24 mouse cellular contexts compared by ENCODE assay signal in genomic region chr13:29775603-29776230, GRCm38 (mm10).
A peak's percentile ranks its signal among the peaks of the same experiment; 100 is the strongest.
DNase-seq lines count a peak whose midpoint lies in the region; ATAC-seq lines count a peak whose summit lies in the region.
"Had no signal": no experiment of that assay in that cellular context is flagged by ENCODE, and none has a peak within 500 bp of the region (broad histone marks: within the 10 kb centered on the region; RNA-seq: fewer than 3 reads in every experiment).

No protein-coding gene starts in this region.

- intact Hi-C loops in heart, postnatal 25 days (cut with DNase I) = no loop called here

- H3K9me3 ChIP-seq in kidney, embryonic 15.5 days (replicated peaks) = no peaks in the 10 kb centered on the region
- no peaks in the 10 kb centered on the region for H3K9me3 ChIP-seq in embryonic facial prominence, embryonic 10.5 days
- no peaks in the 10 kb centered on the region for H3K9me3 ChIP-seq in limb, embryonic 11.5 days (ENCODE audit: control insufficient read depth, low read length)
- H3K9me3 ChIP-seq: forebrain, embryonic 15.5 days; liver, embryonic 12.5 days; midbrain, embryonic 10.5 days; stomach, embryonic 15.5 days had no signal

- peak; percentile 55 for ATAC-seq in kidney, embryonic 15.5 days (replicated peaks; ENCODE audit: low FRiP score)
- ATAC-seq in limb, embryonic 11.5 days (ENCODE audit: insufficient number of reproducible peaks, low FRiP score, low TSS enrichment, low read depth) = peak; percentile 57; the same call in 1 of the 2 replicates
- no peak for ATAC-seq in granulocyte monocyte progenitor cell, adult 5-6 weeks (replicated peaks; ENCODE audit: poor library complexity, severe bottlenecking)
- ATAC-seq: forebrain, embryonic 15.5 days; liver, embryonic 12.5 days had no signal

- no peaks in the 10 kb centered on the region for H3K36me3 ChIP-seq in kidney, embryonic 15.5 days
- H3K36me3 ChIP-seq in embryonic facial prominence, embryonic 10.5 days (replicated peaks) = no peaks in the 10 kb centered on the region
- H3K36me3 ChIP-seq in limb, embryonic 11.5 days (ENCODE audit: control insufficient read depth, insufficient read depth, low read length) = no peaks in the 10 kb centered on the region
- H3K36me3 ChIP-seq: forebrain, embryonic 15.5 days; liver, embryonic 12.5 days; midbrain, embryonic 10.5 days; stomach, embryonic 15.5 days had no signal

- H3K4me2 ChIP-seq in kidney, embryonic 15.5 days = no peak overlapping the region
- H3K4me2 ChIP-seq in limb, embryonic 11.5 days (ENCODE audit: low read depth, severe bottlenecking) = no peak overlapping the region
- H3K4me2 ChIP-seq: forebrain, embryonic 15.5 days; heart, embryonic 11.5 days; liver, embryonic 12.5 days; stomach, embryonic 15.5 days had no signal

- peaks cover 42% of the 10 kb centered on the region for H3K4me1 ChIP-seq in kidney, embryonic 15.5 days
- H3K4me1 ChIP-seq in embryonic facial prominence, embryonic 10.5 days = peaks cover 58% of the 10 kb centered on the region
- peaks cover 18% of the 10 kb centered on the region; the same call in 1 of the 2 replicates for H3K4me1 ChIP-seq in limb, embryonic 11.5 days (ENCODE audit: control insufficient read depth, insufficient read depth, low read length)

- no peak overlapping the region for H3K4me3 ChIP-seq in kidney, embryonic 15.5 days (replicated peaks)
- no peak overlapping the region for H3K4me3 ChIP-seq in embryonic facial prominence, embryonic 10.5 days
- no peak overlapping the region for H3K4me3 ChIP-seq in limb, embryonic 11.5 days (ENCODE audit: low read depth, low read length)
- H3K4me3 ChIP-seq: forebrain, embryonic 15.5 days; liver, embryonic 12.5 days; midbrain, embryonic 10.5 days; stomach, embryonic 15.5 days had no signal

- peak overlapping the region; percentile 32; the same call in 1 of the 2 replicates for H3K27ac ChIP-seq in kidney, embryonic 15.5 days
- H3K27ac ChIP-seq in embryonic facial prominence, embryonic 10.5 days (replicated peaks) = peak overlapping the region; percentile 71
- H3K27ac ChIP-seq in limb, embryonic 11.5 days (replicated peaks; ENCODE audit: low read depth, low read length) = no peak overlapping the region
- H3K27ac ChIP-seq: forebrain, embryonic 15.5 days; liver, embryonic 12.5 days; midbrain, embryonic 10.5 days; stomach, embryonic 15.5 days had no signal

- WGBS in kidney, embryonic 15.5 days = 50% methylated on average over 8 of the region's 8 CpGs
- 69% methylated on average over 8 of the region's 8 CpGs for whole genome bisulfite sequencing in embryonic facial prominence, embryonic 10.5 days
- 40% methylated on average over 8 of the region's 8 CpGs for WGBS in limb, embryonic 11.5 days

- no peaks in the 10 kb centered on the region for H3K27me3 ChIP-seq in kidney, embryonic 15.5 days
- H3K27me3 ChIP-seq in embryonic facial prominence, embryonic 10.5 days (replicated peaks; ENCODE audit: low read depth, poor library complexity, severe bottlenecking) = no peaks in the 10 kb centered on the region
- H3K27me3 ChIP-seq in limb, embryonic 11.5 days (ENCODE audit: control insufficient read depth, insufficient read depth, low read length) = no peaks in the 10 kb centered on the region
- H3K27me3 ChIP-seq: CH12.LX; forebrain, embryonic 15.5 days; liver, embryonic 12.5 days; stomach, embryonic 15.5 days had no signal

- DNase-seq in kidney, postnatal 14 days = no peak
- peak; percentile 57 for DNase-seq in embryo, embryonic 10 days (ENCODE audit: low spot score)
- peak; percentile 16 for DNase-seq in embryonic facial prominence, embryonic 10.5 days (ENCODE audit: low spot score)
- no peak for DNase-seq in limb, embryonic 11.5 days (ENCODE audit: low spot score)
- no peak for DNase-seq in heart, postnatal 25 days (ENCODE audit: low spot score)
- DNase-seq in left cerebral cortex, adult 11 months (ENCODE audit: low spot score) = no peak
- DNase-seq: adrenal gland, postnatal 36 days; cerebellum, adult 11-12 months; cerebellum, postnatal 25 days; gastrocnemius, postnatal 25 days; heart, postnatal 10 days; kidney, adult 18-20 months; kidney, postnatal 36 days; lung, adult 2 months; lung, postnatal 36 days; retina, postnatal 1 day had no signal

- H3K9ac ChIP-seq in kidney, embryonic 15.5 days = no peak overlapping the region
- H3K9ac ChIP-seq in limb, embryonic 11.5 days (ENCODE audit: low read length) = no peak overlapping the region
- H3K9ac ChIP-seq: forebrain, embryonic 15.5 days; liver, embryonic 12.5 days; stomach, embryonic 15.5 days had no signal

Comparison
In these comparisons a context has a peak if more than half of its experiments do, and no peak if none do; other contexts are left out.
1. DNase-seq: peak in embryo, embryonic 10 days (single experiment) and embryonic facial prominence, embryonic 10.5 days (single experiment); none in kidney, postnatal 14 days (single experiment), limb, embryonic 11.5 days (single experiment), heart, postnatal 25 days (single experiment) and left cerebral cortex, adult 11 months (single experiment).